Mouse (Mus musculus): ENCODE results near the gene Arhgef12.

DNA sequence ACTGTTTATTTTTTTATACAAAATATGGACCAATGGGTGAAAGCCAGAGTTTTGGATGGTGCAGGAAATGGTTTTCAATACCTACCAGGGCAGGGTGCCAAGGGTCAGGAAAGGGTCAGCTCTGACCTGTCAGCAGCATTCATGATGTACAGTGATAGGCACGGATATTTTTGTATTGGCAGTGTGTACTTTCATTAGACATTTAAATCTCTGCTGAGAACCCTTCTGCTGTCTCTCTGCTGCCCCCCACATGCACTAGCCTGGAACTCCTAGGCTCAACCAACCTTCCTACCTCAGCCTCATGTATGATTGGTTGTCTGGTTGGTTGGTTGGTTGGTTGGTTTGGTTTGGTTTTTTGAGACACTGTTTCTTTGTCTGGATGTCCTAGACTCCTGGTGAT, 15.3 kb upstream of the Arhgef12 start:
- TF ChIP-seq POLR2A (IDR thresholded peaks at IDR 0.05; ENCODE audit: control insufficient read depth, low read depth, low read length) (no peak), CTCF (IDR thresholded peaks at IDR 0.05; ENCODE audit: control insufficient read depth, insufficient read depth, insufficient replicate concordance, low read depth, low read length) (no peak)
